Mouse (Mus musculus) gastrocnemius, adult 8-10 months (tissue): ENCODE results near the gene Gnmt. TPM values are rescaled to one million over a fixed set of nuclear protein-coding genes. Genes with fewer than 3 reads are reported as not detected.
"Not testable (repeated sequence)": the region's sequence is repeated elsewhere in the genome, so short reads cannot be mapped to it uniquely, and the experiment has no call there.

Source experiments
- DNase-seq, 2 experiments: peaks; one replicate each; pipeline ENCODE4 v3.0.0; 2022; ENCODE audit warnings: low spot score in 2 of 2
- total RNA-seq, 4 experiments: library from RNA; stranded (reverse); gene quantifications; 2 replicates each; pipeline ENCODE4 v1.2.4; 2022

Gene Gnmt
- total RNA-seq: 1 to 10 TPM in 2 of 4 experiments, under 1 TPM in 2; 0.65 to 5.1 (median 1.9) TPM

- no peak for DNase-seq
Measured at GRCm38 (mm10) chr17:46728904-46729318, at the start of gene Gnmt. TSS of gene Gnmt (minus strand) at chr17:46729168.

- no peak for DNase-seq
Measured at GRCm38 (mm10) chr17:46776087-46776486, 47.1 kb upstream of the Gnmt start.

GRCm38 (mm10) chr17:46775070-46775469 lies 46.1 kb upstream of the Gnmt start:
- DNase-seq: no peak

- no peak for DNase-seq
Measured at GRCm38 (mm10) chr17:46774131-46774472, 45.1 kb upstream of the Gnmt start.

GRCm38 (mm10) chr17:46773278-46774130 lies 44.5 kb upstream of the Gnmt start:
- no peak for DNase-seq

GRCm38 (mm10) chr17:46772404-46773277 lies 43.7 kb upstream of the Gnmt start, which contains the start of gene 2310039H08Rik:
TSS of gene 2310039H08Rik (plus strand) at chr17:46772635.
- DNase-seq: peak; percentile 72 to 77

GRCm38 (mm10) chr17:46772038-46772403 lies 43.1 kb upstream of the Gnmt start:
- DNase-seq: no peak

- peak in 1 of 2 experiments; percentile 11 for DNase-seq
Measured at GRCm38 (mm10) chr17:46771616-46772015, 42.6 kb upstream of the Gnmt start.

- no peak for DNase-seq
Measured at GRCm38 (mm10) chr17:46771025-46771424, 42.1 kb upstream of the Gnmt start.

GRCm38 (mm10) chr17:46770546-46770945 lies 41.6 kb upstream of the Gnmt start:
- no peak for DNase-seq

- no peak for DNase-seq
Measured at GRCm38 (mm10) chr17:46767868-46768267, 38.9 kb upstream of the Gnmt start.

- not testable (repeated sequence) for DNase-seq
Measured at GRCm38 (mm10) chr17:46764916-46765315, 35.9 kb upstream of the Gnmt start.

GRCm38 (mm10) chr17:46763544-46763943 lies 34.6 kb upstream of the Gnmt start, which contains the start of gene Ptcra:
TSS of gene Ptcra (minus strand) at chr17:46763712.
- DNase-seq: no peak

GRCm38 (mm10) chr17:46758753-46759152 lies 29.8 kb upstream of the Gnmt start:
- no peak for DNase-seq

GRCm38 (mm10) chr17:46751794-46752556 lies 23.0 kb upstream of the Gnmt start, which contains the start of gene Cnpy3:
TSS of gene Cnpy3 (minus strand) at chr17:46752214.
- DNase-seq: peak; percentile 91 to 97

- DNase-seq: no peak
Measured at GRCm38 (mm10) chr17:46751056-46751793, 22.3 kb upstream of the Gnmt start.

GRCm38 (mm10) chr17:46750580-46750979 lies 21.6 kb upstream of the Gnmt start:
- no peak for DNase-seq

- DNase-seq: no peak
Measured at GRCm38 (mm10) chr17:46749282-46749681, 20.3 kb upstream of the Gnmt start.

- no peak for DNase-seq
Measured at GRCm38 (mm10) chr17:46747806-46748205, 18.8 kb upstream of the Gnmt start.

GRCm38 (mm10) chr17:46747234-46747633 lies 18.3 kb upstream of the Gnmt start:
- DNase-seq: no peak

- no peak for DNase-seq
Measured at GRCm38 (mm10) chr17:46745506-46745905, 16.5 kb upstream of the Gnmt start.
